Mouse (Mus musculus) embryonic fibroblast, embryonic 13.5 days (primary cell): ENCODE data around the gene Atoh7. TPM values are rescaled to one million over a fixed set of nuclear protein-coding genes. Genes with fewer than 3 reads are reported as not detected.
"Not testable (repeated sequence)": the region's sequence is repeated elsewhere in the genome, so short reads cannot be mapped to it uniquely, and the experiment has no call there.

ENCODE experiments used
- H3K27ac ChIP-seq: 2 replicates; pipeline ENCODE4 v1.5.1; 2012; ENCODE audit warnings: low read length, control low read depth, inconsistent platforms; ENCODE audit not compliant: insufficient read depth
- H3K4me1 ChIP-seq: 2 replicates; pipeline ENCODE4 v1.6.1; 2011; ENCODE audit warnings: low read length; ENCODE audit not compliant: control insufficient read depth, insufficient read depth
- H3K4me3 ChIP-seq: 2 replicates; pipeline ENCODE4 v1.5.1; 2011; ENCODE audit warnings: mild to moderate bottlenecking, control low read depth, low read length; ENCODE audit not compliant: insufficient read depth
- CTCF ChIP-seq: IDR thresholded peaks from 2 replicates; pipeline ENCODE4 v1.5.1; 2011; ENCODE audit warnings: mild to moderate bottlenecking, control low read depth, low read length, moderate library complexity, borderline replicate concordance; ENCODE audit not compliant: insufficient read depth
- POLR2A ChIP-seq: IDR thresholded peaks from 2 replicates; pipeline ENCODE4 v1.6.1; 2011; ENCODE audit warnings: low read depth, mild to moderate bottlenecking, control low read depth, low read length, moderate library complexity
- polyA plus RNA-seq: library from polyadenylated mRNA; stranded (reverse); fragments of >200 nt; gene quantifications from 2 replicates; pipeline ENCODE4 v1.2.4, GENCODE M21; 2011; ENCODE audit warnings: low read depth; ENCODE audit not compliant: missing spikeins, insufficient read length

Gene Atoh7
- polyA plus RNA-seq, result not detected in 2 replicates

GRCm38 (mm10) chr10:63099521-63099920 is at the start of gene Atoh7:
Atoh7 (plus strand) TSS chr10:63099651.
- Histone ChIP-seq H3K27ac (no peak within 1 kb of the TSS), H3K4me3 (peak within 1 kb of the TSS; percentile 32), H3K4me1 (no peaks in the 10 kb centered on the region)
- TF ChIP-seq POLR2A (no peak), CTCF (no peak)

DNA sequence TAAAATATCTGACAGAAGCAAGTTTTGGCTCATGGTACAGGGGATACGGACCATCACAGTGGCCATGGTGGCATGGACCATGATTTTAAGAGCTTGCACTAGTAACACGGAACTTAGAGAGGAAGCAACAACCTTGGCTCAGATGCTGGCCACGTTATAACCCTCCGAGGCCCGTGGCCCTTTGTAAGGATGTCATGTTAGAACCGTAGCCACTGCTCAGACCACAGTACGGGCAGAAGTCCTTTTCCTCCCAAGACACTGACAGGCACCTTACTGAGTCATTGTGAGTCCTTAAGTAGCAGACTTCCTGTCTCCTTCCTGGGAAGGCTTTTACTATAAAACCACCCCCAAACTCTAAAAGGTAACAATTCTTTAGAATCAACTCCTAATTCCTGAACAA is 48.2 kb upstream of the Atoh7 start:
- H3K4me3 ChIP-seq, result no peak overlapping the region
- TF ChIP-seq POLR2A, result no peak
- no peak for TF ChIP-seq CTCF
- H3K27ac ChIP-seq, result no peak overlapping the region
- H3K4me1 ChIP-seq, result no peaks in the 10 kb centered on the region

DNA sequence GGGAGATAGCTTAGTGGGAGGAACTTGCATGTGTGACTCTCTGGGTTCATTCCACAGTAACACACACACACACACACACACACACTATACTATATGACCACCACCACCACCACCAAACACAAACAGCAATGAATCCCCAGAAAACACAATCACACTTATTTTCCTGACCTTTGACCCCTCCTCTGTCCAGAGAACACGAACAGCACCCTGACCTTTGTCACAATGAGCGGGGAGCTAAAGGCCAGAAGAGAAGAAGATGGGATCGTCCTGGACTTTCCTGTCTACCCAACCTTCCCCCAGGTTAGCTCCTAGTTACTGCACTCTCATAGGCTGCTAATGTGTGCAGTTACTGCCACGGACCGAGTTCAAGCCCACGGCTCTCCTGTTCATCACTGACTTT is 47.4 kb upstream of the Atoh7 start:
- no peak overlapping the region for H3K4me3 ChIP-seq
- no peaks in the 10 kb centered on the region for H3K4me1 ChIP-seq
- TF ChIP-seq CTCF, result no peak
- no peak for TF ChIP-seq POLR2A

GRCm38 (mm10) chr10:63053007-63053406 is 46.4 kb upstream of the Atoh7 start:
- Histone ChIP-seq H3K4me1 (no peaks in the 10 kb centered on the region), H3K4me3 (no peak overlapping the region), H3K27ac (no peak overlapping the region)
- no peak for TF ChIP-seq POLR2A
- TF ChIP-seq CTCF, result no peak

More for the DNA sequence above, 47.4 kb upstream of the Atoh7 start:
- H3K27ac ChIP-seq, result no peak overlapping the region

GRCm38 (mm10) chr10:63054071-63054470 is 45.4 kb upstream of the Atoh7 start:
- H3K4me1 ChIP-seq, H3K27ac ChIP-seq, H3K4me3 ChIP-seq: not testable (repeated sequence)

GRCm38 (mm10) chr10:63054586-63054985 is 44.9 kb upstream of the Atoh7 start:
- Histone ChIP-seq H3K4me3 (no peak overlapping the region), H3K4me1 (no peaks in the 10 kb centered on the region), H3K27ac (no peak overlapping the region)
- TF ChIP-seq CTCF (no peak), POLR2A (no peak)

- Histone ChIP-seq H3K4me1 (no peaks in the 10 kb centered on the region), H3K27ac (no peak overlapping the region), H3K4me3 (no peak overlapping the region)
- TF ChIP-seq CTCF (no peak), POLR2A (no peak)
Observed at GRCm38 (mm10) chr10:63056966-63057750, 42.3 kb upstream of the Atoh7 start.

DNA sequence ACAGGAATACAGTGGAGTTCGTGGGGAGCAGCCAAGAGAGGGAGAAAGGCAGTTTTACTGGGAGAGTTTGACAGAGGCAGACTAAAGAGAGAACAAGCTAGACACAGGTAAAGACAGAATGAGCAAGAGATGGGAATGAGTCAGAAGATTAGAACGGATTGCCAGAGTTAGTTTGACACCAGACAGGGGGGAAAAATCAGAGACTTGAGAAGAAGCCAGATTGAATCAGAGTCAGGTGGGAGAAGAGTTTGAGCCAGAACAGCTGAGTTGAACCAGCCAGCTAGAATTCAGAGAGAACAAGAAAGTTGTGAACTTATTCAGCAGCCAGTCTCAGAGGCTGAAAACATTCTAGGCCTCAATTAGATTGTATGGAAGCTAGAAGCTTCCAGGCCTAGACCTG is 39.6 kb upstream of the Atoh7 start, which contains the start of gene Pbld1:
Gene Pbld1 (plus strand): TSS at position 301 of the 400 bp plus-strand sequence.
- Histone ChIP-seq H3K4me1 (no peaks in the 10 kb centered on the region), H3K4me3 (no peak within 1 kb of the TSS), H3K27ac (no peak within 1 kb of the TSS)
- TF ChIP-seq CTCF, result no peak

GRCm38 (mm10) chr10:63060406-63060805 is 39.0 kb upstream of the Atoh7 start:
- TF ChIP-seq CTCF (no peak), POLR2A (no peak)
- no peaks in the 10 kb centered on the region for H3K4me1 ChIP-seq
- no peak overlapping the region for H3K4me3 ChIP-seq
- H3K27ac ChIP-seq, result no peak overlapping the region

DNA sequence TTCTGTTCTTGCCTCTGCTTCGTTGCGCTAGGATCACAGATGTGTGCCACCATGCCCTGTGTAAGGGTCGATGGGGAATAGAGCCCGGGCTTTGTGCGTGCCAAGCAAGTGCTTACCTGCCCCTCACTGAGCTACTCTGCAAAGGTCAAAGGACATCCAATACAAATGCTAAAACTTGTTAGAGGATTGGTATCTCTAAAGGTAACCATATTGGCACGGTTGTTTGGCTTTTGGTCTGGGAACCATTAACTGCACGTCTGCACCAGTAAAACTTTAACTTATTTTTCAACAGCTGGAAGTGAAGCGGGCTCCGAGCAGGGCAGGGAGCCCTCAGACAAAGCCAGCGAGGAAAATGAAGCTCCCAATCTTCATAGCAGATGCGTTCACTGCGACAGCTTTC is 38.2 kb upstream of the Atoh7 start:
- H3K4me3 ChIP-seq, result no peak overlapping the region
- no peak overlapping the region for H3K27ac ChIP-seq
- no peaks in the 10 kb centered on the region for H3K4me1 ChIP-seq
- TF ChIP-seq POLR2A (no peak), CTCF (no peak)

GRCm38 (mm10) chr10:63062696-63063095 is 36.8 kb upstream of the Atoh7 start:
- Histone ChIP-seq H3K4me3 (no peak overlapping the region), H3K27ac (no peak overlapping the region), H3K4me1 (no peaks in the 10 kb centered on the region)
- TF ChIP-seq CTCF (no peak), POLR2A (no peak)
